Mouse (Mus musculus): ENCODE measurements at regions not wholly inside any gene's neighbourhood (a gene's known extent, or its start where the extent isn't known, plus 50 kb on each side); places are given as distances from the start of the nearest gene placed in this dataset.
"Not testable (repeated sequence)": the region's sequence is repeated elsewhere in the genome, so short reads cannot be mapped to it uniquely, and the experiment has no call there.

GRCm38 (mm10) chr8:56929076-56929475 lies 378.2 kb downstream of the Fbxo8 start:
- no peak for DNase-seq

GRCm38 (mm10) chr8:56932421-56932820 lies 381.5 kb downstream of the Fbxo8 start:
- DNase-seq: no peak

GRCm38 (mm10) chr8:56962186-56962585 lies 358.6 kb upstream of the Hand2 start:
- no peak for DNase-seq

- no peak for DNase-seq
Measured at GRCm38 (mm10) chr8:56970311-56970710, 350.5 kb upstream of the Hand2 start.

GRCm38 (mm10) chr8:56978994-56979393 lies 341.8 kb upstream of the Hand2 start:
- no peak for DNase-seq

- DNase-seq: no peak
Measured at GRCm38 (mm10) chr8:56979416-56979815, 341.4 kb upstream of the Hand2 start.

- DNase-seq: no peak
Measured at GRCm38 (mm10) chr8:57010318-57011024, 310.3 kb upstream of the Hand2 start.

GRCm38 (mm10) chr8:57013813-57014320 lies 306.9 kb upstream of the Hand2 start:
- no peak for DNase-seq

GRCm38 (mm10) chr8:57016329-57016728 lies 304.5 kb upstream of the Hand2 start:
- no peak for DNase-seq

- DNase-seq: not testable (repeated sequence)
Measured at GRCm38 (mm10) chr8:57028096-57028495, 292.7 kb upstream of the Hand2 start.

GRCm38 (mm10) chr8:57048490-57048889 lies 272.3 kb upstream of the Hand2 start:
- DNase-seq: no peak

- no peak for DNase-seq
Measured at GRCm38 (mm10) chr8:57048909-57049308, 271.9 kb upstream of the Hand2 start.

GRCm38 (mm10) chr8:57052661-57053060 lies 268.1 kb upstream of the Hand2 start:
- no peak for DNase-seq

GRCm38 (mm10) chr8:57076995-57077394 lies 243.8 kb upstream of the Hand2 start:
- DNase-seq: no peak

- no peak for DNase-seq
Measured at GRCm38 (mm10) chr8:57086811-57087210, 234.0 kb upstream of the Hand2 start.

- no peak for DNase-seq
Measured at GRCm38 (mm10) chr8:57092403-57092802, 228.4 kb upstream of the Hand2 start.

- DNase-seq: no peak
Measured at GRCm38 (mm10) chr8:57095169-57095568, 225.6 kb upstream of the Hand2 start.

- DNase-seq: not testable (repeated sequence)
Measured at GRCm38 (mm10) chr8:57110765-57111402, 209.9 kb upstream of the Hand2 start.

- DNase-seq: no peak
Measured at GRCm38 (mm10) chr8:57111403-57111771, 209.4 kb upstream of the Hand2 start.

GRCm38 (mm10) chr8:57113915-57114314 lies 206.9 kb upstream of the Hand2 start:
- no peak for DNase-seq

GRCm38 (mm10) chr8:57115303-57115702 lies 205.5 kb upstream of the Hand2 start:
- DNase-seq: no peak

GRCm38 (mm10) chr8:57134041-57134440 lies 186.7 kb upstream of the Hand2 start:
- no peak for DNase-seq

- no peak for DNase-seq
Measured at GRCm38 (mm10) chr8:57134726-57135125, 186.1 kb upstream of the Hand2 start.

- no peak for DNase-seq
Measured at GRCm38 (mm10) chr8:57148036-57148435, 172.7 kb upstream of the Hand2 start.

All from lung, adult 18-20 months (tissue).